Mouse (Mus musculus): Measurements from ENCODE around the gene Serpinb9. TPM values are rescaled to one million over a fixed set of nuclear protein-coding genes. Genes with fewer than 3 reads are reported as not detected.

Serpinb9 gene
- polyA plus RNA-seq, 1 experiment from 2014 or later, result 9.7 TPM

DNA sequence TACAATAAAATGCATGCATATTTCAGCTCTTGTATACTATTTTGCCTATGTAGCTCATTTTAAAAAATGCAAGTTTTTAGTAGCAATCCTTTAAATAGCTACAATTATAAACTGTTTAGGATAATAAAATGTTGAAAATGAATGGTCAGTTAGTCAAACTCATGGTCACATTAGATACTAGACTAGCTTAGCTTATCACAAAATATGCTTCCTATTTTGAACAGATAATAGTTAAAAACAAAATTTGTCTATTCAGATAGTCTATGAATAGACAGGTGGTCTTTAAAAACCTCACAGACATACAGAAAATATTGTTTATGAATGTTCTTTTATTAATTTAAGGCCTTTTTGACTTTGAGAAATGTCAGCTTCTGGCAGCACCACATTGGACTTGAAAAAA is 16.8 kb upstream of the Serpinb9 start:
- H3K4me1 ChIP-seq (ENCODE audit: control insufficient read depth, insufficient read depth, low read length), result no peaks in the 10 kb centered on the region
- H3K4me3 ChIP-seq (ENCODE audit: low read depth, low read length), result no peak overlapping the region
- H3K36me3 ChIP-seq (ENCODE audit: control insufficient read depth, insufficient read depth, low read length), result no peaks in the 10 kb centered on the region
- ATAC-seq (ENCODE audit: insufficient number of reproducible peaks, insufficient read depth, low FRiP score, low read depth), result no peak
- H3K27ac ChIP-seq (ENCODE audit: low read length), result no peak overlapping the region
- H3K9me3 ChIP-seq (ENCODE audit: control insufficient read depth, low read depth, low read length), result no peaks in the 10 kb centered on the region
- H3K9ac ChIP-seq (replicated peaks; ENCODE audit: low read depth, low read length), result no peak overlapping the region
- H3K4me2 ChIP-seq (replicated peaks; ENCODE audit: low read depth, low read length), result no peak overlapping the region
- no peaks in the 10 kb centered on the region for H3K27me3 ChIP-seq (ENCODE audit: control insufficient read depth, insufficient read depth, low read length)

DNA sequence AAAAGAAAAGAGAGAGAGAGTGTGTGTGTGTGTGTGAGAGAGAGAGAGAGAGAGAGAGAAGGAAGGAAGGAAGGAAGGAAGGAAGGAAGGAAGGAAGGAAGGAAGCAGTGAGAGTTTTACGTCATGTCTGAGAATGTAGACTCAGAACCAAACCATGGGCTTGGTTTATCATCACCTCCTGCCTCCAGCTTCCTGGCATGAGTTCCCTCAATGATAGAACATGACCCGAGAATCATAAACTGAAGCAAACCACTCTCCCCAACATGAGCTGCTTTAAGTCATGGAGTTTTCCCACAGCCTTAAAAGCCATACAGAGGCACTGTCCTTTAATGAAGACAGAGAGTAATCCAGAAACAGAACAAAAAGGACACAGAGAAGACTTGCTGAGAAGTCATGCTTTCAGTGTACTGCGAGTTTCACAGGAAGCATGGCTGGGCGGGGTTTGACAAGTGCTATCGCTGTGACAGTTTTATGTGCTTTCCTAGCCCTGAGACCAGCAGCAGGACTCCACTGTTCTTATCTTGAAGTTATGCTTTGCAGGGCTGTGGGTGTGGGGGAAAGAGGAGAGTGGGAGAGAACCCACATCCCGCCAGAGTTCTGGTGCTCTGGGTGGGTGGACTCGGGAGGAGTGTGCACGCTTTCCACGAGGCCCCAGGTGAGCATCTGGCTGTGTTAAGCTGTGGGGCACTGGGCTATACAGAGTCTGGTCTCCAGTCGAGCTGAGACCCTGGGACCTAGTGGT is 9.7 kb upstream of the Serpinb9 start:
- no peaks in the 10 kb centered on the region for H3K27me3 ChIP-seq (ENCODE audit: control insufficient read depth, insufficient read depth, low read length)
- H3K4me3 ChIP-seq (ENCODE audit: low read depth, low read length), result no peak overlapping the region
- ATAC-seq (ENCODE audit: insufficient number of reproducible peaks, insufficient read depth, low FRiP score, low read depth), result peak; percentile 87; the same call in 1 of the 2 replicates
- 60% methylated on average over 10 of the region's 10 CpGs for WGBS
- H3K4me2 ChIP-seq (replicated peaks; ENCODE audit: low read depth, low read length), result no peak overlapping the region
- H3K9me3 ChIP-seq (ENCODE audit: control insufficient read depth, low read depth, low read length), result no peaks in the 10 kb centered on the region
- no peak overlapping the region for H3K27ac ChIP-seq (ENCODE audit: low read length)
- no peaks in the 10 kb centered on the region for H3K4me1 ChIP-seq (ENCODE audit: control insufficient read depth, insufficient read depth, low read length)
- no peaks in the 10 kb centered on the region for H3K36me3 ChIP-seq (ENCODE audit: control insufficient read depth, insufficient read depth, low read length)
- H3K9ac ChIP-seq (replicated peaks; ENCODE audit: low read depth, low read length), result no peak overlapping the region

DNA sequence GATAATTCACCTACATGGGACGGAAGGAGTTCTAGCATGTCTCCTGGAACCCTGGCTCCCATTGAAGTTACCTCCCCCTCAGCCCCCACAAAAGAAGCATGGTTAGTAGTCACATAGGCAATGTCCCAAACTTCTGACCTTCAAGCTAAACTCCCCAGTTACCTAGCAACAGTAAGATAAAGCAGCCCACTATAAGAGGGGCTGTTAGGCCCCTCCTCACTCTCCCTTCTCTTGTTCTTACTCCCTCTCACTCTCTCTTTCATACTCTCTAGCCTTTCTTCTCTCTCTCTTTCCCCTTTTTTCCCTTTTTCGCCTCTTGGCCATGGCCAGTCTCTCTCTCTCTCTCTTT is 9.2 kb upstream of the Serpinb9 start:
- Histone ChIP-seq H3K9me3 (ENCODE audit: control insufficient read depth, low read depth, low read length) (no peaks in the 10 kb centered on the region), H3K27ac (ENCODE audit: low read length) (no peak overlapping the region), H3K4me1 (ENCODE audit: control insufficient read depth, insufficient read depth, low read length) (no peaks in the 10 kb centered on the region), H3K27me3 (ENCODE audit: control insufficient read depth, insufficient read depth, low read length) (no peaks in the 10 kb centered on the region), H3K4me2 (replicated peaks; ENCODE audit: low read depth, low read length) (no peak overlapping the region), H3K4me3 (ENCODE audit: low read depth, low read length) (no peak overlapping the region), H3K9ac (replicated peaks; ENCODE audit: low read depth, low read length) (no peak overlapping the region), H3K36me3 (ENCODE audit: control insufficient read depth, insufficient read depth, low read length) (no peaks in the 10 kb centered on the region)
- ATAC-seq (ENCODE audit: insufficient number of reproducible peaks, insufficient read depth, low FRiP score, low read depth), result no peak
- WGBS, result 69% methylated on average over 2 of the region's 2 CpGs

DNA sequence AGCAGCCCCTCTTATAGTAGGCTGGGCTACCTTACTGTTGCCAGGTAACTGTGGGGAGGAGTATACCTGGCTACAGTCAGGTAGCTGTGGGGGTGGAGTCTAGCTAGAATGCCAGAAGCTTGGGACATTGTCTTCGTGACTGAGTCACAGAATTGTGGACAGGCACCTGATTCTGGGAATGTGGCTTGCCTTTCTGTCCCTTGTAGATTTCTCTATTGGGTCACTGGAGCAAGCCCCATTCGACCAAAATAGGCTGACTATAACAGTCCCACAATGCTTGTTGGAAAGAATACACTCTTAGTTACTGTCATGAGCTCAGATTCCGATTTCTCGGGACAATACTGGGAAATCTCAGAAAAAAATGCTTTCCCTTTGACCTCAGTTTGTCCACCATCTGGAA is 8.0 kb upstream of the Serpinb9 start:
- Histone ChIP-seq H3K27me3 (ENCODE audit: control insufficient read depth, insufficient read depth, low read length) (no peaks in the 10 kb centered on the region), H3K36me3 (ENCODE audit: control insufficient read depth, insufficient read depth, low read length) (no peaks in the 10 kb centered on the region), H3K4me2 (replicated peaks; ENCODE audit: low read depth, low read length) (no peak overlapping the region), H3K9me3 (ENCODE audit: control insufficient read depth, low read depth, low read length) (no peaks in the 10 kb centered on the region), H3K4me3 (ENCODE audit: low read depth, low read length) (no peak overlapping the region), H3K4me1 (ENCODE audit: control insufficient read depth, insufficient read depth, low read length) (no peaks in the 10 kb centered on the region), H3K9ac (replicated peaks; ENCODE audit: low read depth, low read length) (no peak overlapping the region), H3K27ac (ENCODE audit: low read length) (no peak overlapping the region)
- 70% methylated on average over 4 of the region's 4 CpGs for WGBS
- no peak for ATAC-seq (ENCODE audit: insufficient number of reproducible peaks, insufficient read depth, low FRiP score, low read depth)

DNA sequence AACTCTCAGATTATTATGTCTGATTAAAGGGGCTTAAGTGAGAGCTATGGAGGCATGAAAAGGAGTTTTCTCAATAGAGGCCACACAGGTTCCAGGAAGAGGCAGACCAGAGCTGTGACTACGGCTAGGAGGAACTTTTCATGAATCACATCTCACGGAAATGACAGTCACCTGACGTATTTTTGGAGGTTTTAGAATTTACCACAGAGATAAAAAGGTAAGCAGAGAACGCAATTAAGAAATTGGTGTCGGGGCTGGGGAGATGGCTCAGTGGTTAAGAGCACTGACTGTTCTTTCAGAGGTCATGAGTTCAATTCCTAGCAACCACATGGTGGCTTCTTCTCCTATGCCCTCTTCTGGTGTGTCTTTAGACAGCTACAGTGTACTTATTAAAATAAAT is 1.7 kb upstream of the Serpinb9 start:
- Histone ChIP-seq H3K4me3 (ENCODE audit: low read depth, low read length) (no peak overlapping the region), H3K9me3 (ENCODE audit: control insufficient read depth, low read depth, low read length) (no peaks in the 10 kb centered on the region), H3K36me3 (ENCODE audit: control insufficient read depth, insufficient read depth, low read length) (no peaks in the 10 kb centered on the region), H3K27me3 (ENCODE audit: control insufficient read depth, insufficient read depth, low read length) (no peaks in the 10 kb centered on the region), H3K4me1 (ENCODE audit: control insufficient read depth, insufficient read depth, low read length) (peaks cover 13% of the 10 kb centered on the region; the same call in 1 of the 2 replicates), H3K4me2 (replicated peaks; ENCODE audit: low read depth, low read length) (no peak overlapping the region), H3K9ac (replicated peaks; ENCODE audit: low read depth, low read length) (no peak overlapping the region), H3K27ac (ENCODE audit: low read length) (no peak overlapping the region)
- 87% methylated on average over 5 of the region's 5 CpGs for whole genome bisulfite sequencing
- ATAC-seq (ENCODE audit: insufficient number of reproducible peaks, insufficient read depth, low FRiP score, low read depth), result no peak

DNA sequence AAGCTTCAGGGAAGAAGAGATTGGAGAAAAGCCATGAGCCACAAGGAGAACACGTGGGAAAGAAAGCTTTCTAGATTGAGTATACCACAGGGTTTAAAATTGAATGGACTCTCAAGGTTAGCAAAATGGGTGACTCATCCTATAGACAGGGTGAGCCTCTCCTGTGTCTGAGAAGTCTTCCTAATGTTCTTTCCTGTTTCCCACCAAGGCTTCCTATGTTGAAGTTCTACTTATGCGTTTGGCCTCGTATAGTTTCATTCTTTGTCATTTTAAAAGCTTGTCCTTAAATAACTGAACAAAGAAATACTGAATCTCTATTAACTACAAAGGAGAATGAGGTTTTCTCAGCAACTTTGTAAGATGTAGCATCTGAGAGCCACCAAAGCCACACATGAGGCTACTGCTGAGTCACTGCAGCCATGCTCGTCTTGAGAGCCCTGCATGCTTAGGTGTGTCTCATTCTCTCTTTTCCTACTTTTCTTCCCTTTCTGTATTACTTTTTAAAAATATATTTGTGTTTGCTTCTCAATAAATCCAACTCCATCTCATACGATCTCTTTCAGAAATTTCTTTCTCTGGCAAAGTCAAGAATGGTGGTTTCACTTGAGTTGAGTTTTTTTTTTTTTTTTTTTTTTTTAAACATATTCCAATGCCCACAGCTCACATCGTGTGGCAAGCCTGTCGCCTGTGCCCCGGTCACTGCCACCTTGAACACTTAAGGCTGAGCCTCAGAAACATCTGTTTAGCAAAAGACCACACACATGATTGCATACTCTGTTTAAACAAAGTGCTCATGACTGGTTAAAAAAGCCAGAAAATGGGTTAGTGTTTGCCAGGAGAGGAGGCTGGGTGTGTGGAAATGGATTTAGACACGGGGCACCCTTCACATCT is 718 bp downstream of the Serpinb9 start:
- H3K4me2 ChIP-seq (replicated peaks; ENCODE audit: low read depth, low read length), result peak overlapping the region; percentile 44
- peaks cover 13% of the 10 kb centered on the region; the same call in 1 of the 2 replicates for H3K4me1 ChIP-seq (ENCODE audit: control insufficient read depth, insufficient read depth, low read length)
- H3K27me3 ChIP-seq (ENCODE audit: control insufficient read depth, insufficient read depth, low read length), result no peaks in the 10 kb centered on the region
- 0 out of 2 replicates have a peak overlapping the region, but pooled peaks have one; percentile 15 for H3K9ac ChIP-seq (replicated peaks; ENCODE audit: low read depth, low read length)
- H3K36me3 ChIP-seq (ENCODE audit: control insufficient read depth, insufficient read depth, low read length), result no peaks in the 10 kb centered on the region
- 52% methylated on average over 9 of the region's 9 CpGs for WGBS
- H3K4me3 ChIP-seq (ENCODE audit: low read depth, low read length), result peak overlapping the region; percentile 22
- H3K9me3 ChIP-seq (ENCODE audit: control insufficient read depth, low read depth, low read length), result no peaks in the 10 kb centered on the region
- no peak for ATAC-seq (ENCODE audit: insufficient number of reproducible peaks, insufficient read depth, low FRiP score, low read depth)
- H3K27ac ChIP-seq (ENCODE audit: low read length), result peak overlapping the region; percentile 87

DNA sequence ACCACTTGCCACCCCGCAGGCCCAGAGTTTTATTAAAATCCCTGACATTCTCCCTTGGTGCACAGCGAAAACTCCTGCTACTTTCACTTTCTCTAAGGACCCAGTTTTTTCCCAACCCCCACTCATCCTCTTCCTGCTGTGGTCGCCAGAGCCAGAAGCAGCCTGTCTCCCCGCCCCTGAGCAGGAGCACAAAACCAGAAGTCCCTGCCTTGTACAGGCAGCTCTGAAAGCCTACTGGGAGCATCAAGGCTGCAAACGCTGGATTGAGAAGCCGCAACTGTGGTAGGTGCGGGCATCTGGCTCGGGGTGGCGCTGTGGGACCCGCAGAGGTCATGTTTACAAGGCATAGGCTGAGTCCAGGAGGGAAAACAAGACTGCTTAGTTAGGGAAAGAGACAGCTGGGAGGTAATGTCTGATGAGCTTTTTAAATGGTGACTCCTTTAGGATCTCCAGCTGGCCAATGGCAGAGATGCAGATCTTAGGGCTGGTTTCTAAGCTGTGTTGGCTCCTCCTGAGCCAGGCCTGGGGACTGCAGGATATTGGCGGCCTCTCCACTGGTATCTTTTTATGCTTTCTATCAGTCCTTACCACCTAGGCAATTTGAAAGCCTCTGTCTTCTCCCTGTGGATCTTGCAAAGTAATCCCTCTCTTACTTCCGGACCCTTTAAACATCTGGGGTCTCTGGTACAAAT is 1.5 kb downstream of the Serpinb9 start:
- Histone ChIP-seq H3K4me2 (replicated peaks; ENCODE audit: low read depth, low read length) (peak overlapping the region; percentile 44), H3K27ac (ENCODE audit: low read length) (peak overlapping the region; percentile 87), H3K36me3 (ENCODE audit: control insufficient read depth, insufficient read depth, low read length) (no peaks in the 10 kb centered on the region; the same call in 1 of the 2 replicates), H3K9me3 (ENCODE audit: control insufficient read depth, low read depth, low read length) (no peaks in the 10 kb centered on the region), H3K27me3 (ENCODE audit: control insufficient read depth, insufficient read depth, low read length) (no peaks in the 10 kb centered on the region), H3K4me1 (ENCODE audit: control insufficient read depth, insufficient read depth, low read length) (peaks cover 13% of the 10 kb centered on the region; the same call in 1 of the 2 replicates), H3K9ac (replicated peaks; ENCODE audit: low read depth, low read length) (0 out of 2 replicates have a peak overlapping the region, but pooled peaks have one; percentile 15), H3K4me3 (ENCODE audit: low read depth, low read length) (peak overlapping the region; percentile 22)
- ATAC-seq (ENCODE audit: insufficient number of reproducible peaks, insufficient read depth, low FRiP score, low read depth), result peak; percentile 91
- 13% methylated on average over 12 of the region's 12 CpGs for WGBS

DNA sequence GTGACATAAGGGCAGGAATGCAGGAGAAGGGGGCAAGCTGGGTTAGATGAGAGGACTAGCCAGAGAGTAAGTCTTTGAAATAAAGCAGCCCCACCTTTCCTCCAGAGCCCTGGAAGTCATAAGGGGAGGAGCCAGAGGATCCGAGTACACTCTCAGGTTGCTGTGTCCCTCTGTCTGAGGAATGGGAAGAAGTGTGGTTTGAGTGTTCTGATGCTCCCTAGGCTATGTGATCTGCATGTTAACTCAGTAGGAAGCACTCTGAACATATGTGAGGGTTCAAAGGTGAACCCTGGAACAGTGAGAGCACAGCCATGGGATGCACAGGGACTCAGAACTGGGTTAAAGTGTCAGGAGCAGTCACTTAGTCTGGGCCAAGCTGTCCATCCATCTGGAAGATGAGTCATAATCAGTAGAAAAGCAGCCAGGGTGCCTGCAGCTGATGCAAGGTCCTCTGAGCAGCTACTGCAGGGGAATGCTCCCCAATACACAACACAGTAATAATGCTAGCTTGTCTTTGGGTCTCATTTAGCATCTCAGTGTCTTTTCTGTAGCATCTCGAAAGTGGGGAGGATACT is 2.5 kb downstream of the Serpinb9 start:
- no peak for ATAC-seq (ENCODE audit: insufficient number of reproducible peaks, insufficient read depth, low FRiP score, low read depth)

More for the DNA sequence above, 2.5 kb downstream of the Serpinb9 start:
- Histone ChIP-seq H3K4me2 (replicated peaks; ENCODE audit: low read depth, low read length) (peak overlapping the region; percentile 44; the same call in 1 of the 2 replicates), H3K27ac (ENCODE audit: low read length) (no peak overlapping the region), H3K4me3 (ENCODE audit: low read depth, low read length) (no peak overlapping the region; the same call in 1 of the 2 replicates), H3K9me3 (ENCODE audit: control insufficient read depth, low read depth, low read length) (no peaks in the 10 kb centered on the region), H3K9ac (replicated peaks; ENCODE audit: low read depth, low read length) (no peak overlapping the region), H3K27me3 (ENCODE audit: control insufficient read depth, insufficient read depth, low read length) (no peaks in the 10 kb centered on the region), H3K36me3 (ENCODE audit: control insufficient read depth, insufficient read depth, low read length) (no peaks in the 10 kb centered on the region; the same call in 1 of the 2 replicates), H3K4me1 (ENCODE audit: control insufficient read depth, insufficient read depth, low read length) (peaks cover 13% of the 10 kb centered on the region; the same call in 1 of the 2 replicates)
- 60% methylated on average over 2 of the region's 2 CpGs for WGBS
